Mouse (Mus musculus) layer of hippocampus, adult 8-10 months (tissue): ENCODE measurements around the gene Eef2. TPM values are rescaled to one million over a fixed set of nuclear protein-coding genes. Genes with fewer than 3 reads are reported as not detected.
"Not testable (repeated sequence)": the region's sequence is repeated elsewhere in the genome, so short reads cannot be mapped to it uniquely, and the experiment has no call there.

ENCODE experiments used
- DNase-seq, 2 experiments: peaks; one replicate each; pipeline ENCODE4 v3.0.0; 2022; ENCODE audit warnings: low spot score in 2 of 2
- total RNA-seq, 4 experiments: library from RNA; stranded (reverse); gene quantifications; 2 replicates each; pipeline ENCODE4 v1.2.4; 2022

The Eef2 gene
- total RNA-seq, 4 experiments from 2014 or later, result 820 to 960 (median 855) TPM

- no peak for DNase-seq
These were observed 23.7 kb downstream of the Eef2 start for GRCm38 (mm10) chr10:81200141-81200540.

- no peak for DNase-seq
These were observed 24.3 kb downstream of the Eef2 start for GRCm38 (mm10) chr10:81200605-81201287.

- DNase-seq, result no peak
These were observed 25.7 kb downstream of the Eef2 start, which contains the start of gene Nmrk2 for GRCm38 (mm10) chr10:81201807-81202758. Gene Nmrk2, minus strand, starts transcription at chr10:81202051.

GRCm38 (mm10) chr10:81202978-81203720 lies 26.7 kb downstream of the Eef2 start:
- no peak for DNase-seq

GRCm38 (mm10) chr10:81204137-81204536 lies 27.7 kb downstream of the Eef2 start:
- DNase-seq, result no peak

- no peak for DNase-seq
These were observed 33.7 kb downstream of the Eef2 start for GRCm38 (mm10) chr10:81210154-81210553.

GRCm38 (mm10) chr10:81216260-81216659 lies 39.8 kb downstream of the Eef2 start:
- DNase-seq, result no peak

- no peak for DNase-seq
These were observed 40.4 kb downstream of the Eef2 start for GRCm38 (mm10) chr10:81216810-81217209.

- not testable (repeated sequence) for DNase-seq
These were observed 40.8 kb downstream of the Eef2 start for GRCm38 (mm10) chr10:81217267-81217666.

- no peak for DNase-seq
These were observed 41.5 kb downstream of the Eef2 start for GRCm38 (mm10) chr10:81217964-81218363.

GRCm38 (mm10) chr10:81221402-81222015 lies 45.1 kb downstream of the Eef2 start:
- DNase-seq, result no peak

GRCm38 (mm10) chr10:81223731-81224130 lies 47.3 kb downstream of the Eef2 start:
- not testable (repeated sequence) for DNase-seq

- no peak for DNase-seq
These were observed 53.5 kb downstream of the Eef2 start for GRCm38 (mm10) chr10:81229735-81230437.

- DNase-seq, result peak; percentile 80 to 82
These were observed 54.3 kb downstream of the Eef2 start, which contains the start of gene Atcay for GRCm38 (mm10) chr10:81230438-81231332. Gene Atcay, minus strand, starts transcription at chr10:81230833.

GRCm38 (mm10) chr10:81231436-81231835 lies 55.0 kb downstream of the Eef2 start:
- no peak for DNase-seq
